Mouse (Mus musculus) retina, embryonic 14.5 days (tissue): ENCODE results near the gene Anapc7.

ENCODE experiments used
- DNase-seq: peaks from one replicate; pipeline ENCODE4 v3.0.0-alpha.2; 2015; ENCODE audit warnings: low spot score

Anapc7 gene

DNA sequence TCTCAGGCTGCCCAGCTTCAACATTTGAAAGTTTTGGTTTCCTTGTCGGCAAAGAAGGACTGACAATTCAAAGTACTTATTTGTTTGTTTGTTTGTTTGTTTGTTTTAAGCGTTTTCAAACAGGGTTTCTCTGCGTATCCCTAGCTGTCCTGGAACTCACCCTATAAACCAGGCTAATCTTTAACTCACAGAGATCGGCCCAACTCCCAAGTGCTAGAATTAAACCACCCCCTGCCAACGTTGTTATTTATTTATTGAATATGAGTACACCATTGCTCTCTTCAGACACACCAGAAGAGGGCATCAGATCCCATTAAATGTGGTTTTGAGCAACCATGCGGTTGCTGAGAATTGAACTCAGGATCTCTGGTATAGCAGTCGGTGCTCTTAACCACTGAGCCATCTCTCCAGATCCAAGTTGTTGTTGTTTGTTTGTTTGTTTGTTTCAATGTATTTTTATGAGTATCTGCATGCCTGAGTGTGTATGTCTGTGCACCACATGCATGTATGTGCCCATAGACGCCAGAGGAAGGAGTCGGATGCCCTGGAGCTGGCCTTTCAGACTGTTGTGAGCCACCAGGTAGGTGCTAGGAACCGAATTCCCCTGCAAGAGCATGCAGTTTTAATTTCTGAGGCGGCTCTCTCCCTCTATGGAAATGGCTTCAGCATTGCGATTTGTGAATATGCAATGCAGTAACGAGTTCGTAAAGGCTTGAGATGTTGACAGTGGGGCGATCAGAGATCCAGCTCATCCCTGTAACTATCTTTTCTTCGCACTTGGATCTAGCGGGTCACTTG, at the start of gene Anapc7:
Gene Anapc7 (plus strand): TSS at position 423 of the 798 bp plus-strand sequence.
- DNase-seq: peak; percentile 27

DNA sequence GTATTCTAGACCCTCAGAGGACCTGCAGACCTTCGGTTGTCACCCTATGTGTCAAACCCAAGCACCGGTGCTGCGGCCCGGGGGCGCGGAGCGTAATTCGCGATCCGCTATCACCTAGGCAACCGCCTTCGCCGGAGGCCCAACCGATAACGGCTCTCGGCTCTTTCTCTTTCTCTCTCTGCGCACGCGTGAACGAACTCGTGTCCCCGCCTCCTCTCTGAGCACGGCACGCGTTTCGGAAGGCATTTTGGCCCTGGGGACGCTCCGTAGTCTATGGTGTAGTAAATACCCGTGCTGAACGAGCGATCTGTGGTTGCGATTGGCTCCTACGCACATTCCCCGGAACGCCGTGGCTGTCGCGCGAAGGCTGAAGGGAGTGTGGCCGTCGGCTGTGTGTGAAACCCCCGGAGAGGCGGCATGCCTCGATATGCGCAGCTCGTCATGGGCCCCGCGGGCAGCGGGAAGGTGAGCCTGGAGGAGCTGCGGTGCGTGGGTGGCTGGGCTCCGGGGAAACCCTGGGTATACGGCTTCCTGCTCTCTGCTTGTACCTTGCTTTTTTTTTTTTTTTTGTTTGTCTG, 49.2 kb upstream of the Anapc7 start, which contains the start of gene Fam216a:
Gene Fam216a (minus strand): TSS at position 173 of the 578 bp plus-strand sequence.
- peak; percentile 100 for DNase-seq

DNA sequence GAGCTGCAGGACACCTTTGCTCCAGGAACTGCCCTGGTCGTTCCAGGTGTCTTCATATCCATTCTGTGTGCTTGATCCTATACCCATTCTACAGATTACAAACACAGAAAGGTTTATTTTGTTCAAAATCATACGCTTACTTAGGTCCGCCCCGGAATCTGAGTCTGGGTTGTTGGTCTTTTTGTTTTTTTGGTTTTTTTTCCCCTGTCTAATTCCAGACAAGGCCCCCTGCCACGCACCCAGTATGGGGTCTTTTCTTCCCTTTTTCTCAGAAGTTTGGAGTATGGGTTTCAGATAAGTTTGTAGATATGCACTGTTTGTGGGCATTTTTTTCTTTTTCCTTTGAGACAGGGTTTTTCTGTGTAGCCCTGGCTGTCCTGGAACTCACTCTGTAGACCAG, 48.6 kb upstream of the Anapc7 start:
- no peak for DNase-seq

DNA sequence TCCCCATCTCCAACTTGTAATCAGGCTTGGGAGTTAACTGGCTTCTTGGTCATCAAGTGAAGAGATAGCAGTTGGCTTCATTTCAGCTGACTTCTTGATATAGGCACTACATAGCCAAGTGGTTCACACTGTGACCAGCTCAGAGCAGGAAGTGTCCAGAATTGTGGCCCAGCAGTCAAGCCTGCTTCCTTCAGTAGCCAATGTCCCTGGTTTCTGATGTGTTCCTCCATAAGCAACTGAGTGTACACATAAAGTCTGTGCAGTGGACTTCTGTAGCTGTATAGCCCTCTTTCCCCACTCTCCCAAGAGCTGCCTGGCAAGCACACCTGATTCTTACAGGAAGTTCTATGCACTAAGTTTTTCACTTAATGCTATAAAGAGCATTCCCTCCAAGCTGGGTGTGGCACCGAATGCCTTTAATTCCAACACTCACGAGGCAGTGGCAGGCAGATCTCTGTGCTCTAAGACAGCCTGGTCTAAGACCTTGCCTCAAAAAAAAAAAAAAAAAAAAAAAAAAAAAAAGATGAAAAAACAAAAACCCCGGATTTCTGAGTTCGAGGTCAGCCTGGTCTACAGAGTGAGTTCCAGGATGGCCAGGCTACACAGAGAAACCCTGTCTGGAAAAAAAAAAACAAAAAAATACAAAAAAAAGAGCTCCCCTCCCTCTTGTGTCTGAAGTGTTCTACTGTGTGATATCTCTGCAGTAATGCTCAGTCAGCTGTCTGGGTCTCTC, 44.2 kb upstream of the Anapc7 start:
- no peak for DNase-seq

DNA sequence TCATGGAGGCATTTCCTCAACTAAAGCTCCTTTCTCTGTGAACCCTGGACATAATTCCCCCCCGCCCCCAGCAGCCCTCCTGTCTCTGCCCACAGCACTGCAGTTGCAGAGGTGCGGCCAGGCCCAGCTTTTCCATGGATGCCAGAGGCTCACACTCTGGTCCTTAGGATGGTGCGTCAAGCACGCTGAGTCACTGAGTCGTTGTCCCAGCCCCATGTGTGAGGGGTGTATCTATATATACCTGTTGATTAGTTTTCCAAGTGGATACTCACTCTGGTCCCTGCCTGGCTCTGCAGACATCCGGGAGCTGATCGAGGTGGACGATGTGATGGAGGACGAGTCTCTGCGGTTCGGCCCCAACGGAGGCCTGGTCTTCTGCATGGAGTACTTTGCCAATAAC, 43.3 kb upstream of the Anapc7 start:
- DNase-seq: no peak

DNA sequence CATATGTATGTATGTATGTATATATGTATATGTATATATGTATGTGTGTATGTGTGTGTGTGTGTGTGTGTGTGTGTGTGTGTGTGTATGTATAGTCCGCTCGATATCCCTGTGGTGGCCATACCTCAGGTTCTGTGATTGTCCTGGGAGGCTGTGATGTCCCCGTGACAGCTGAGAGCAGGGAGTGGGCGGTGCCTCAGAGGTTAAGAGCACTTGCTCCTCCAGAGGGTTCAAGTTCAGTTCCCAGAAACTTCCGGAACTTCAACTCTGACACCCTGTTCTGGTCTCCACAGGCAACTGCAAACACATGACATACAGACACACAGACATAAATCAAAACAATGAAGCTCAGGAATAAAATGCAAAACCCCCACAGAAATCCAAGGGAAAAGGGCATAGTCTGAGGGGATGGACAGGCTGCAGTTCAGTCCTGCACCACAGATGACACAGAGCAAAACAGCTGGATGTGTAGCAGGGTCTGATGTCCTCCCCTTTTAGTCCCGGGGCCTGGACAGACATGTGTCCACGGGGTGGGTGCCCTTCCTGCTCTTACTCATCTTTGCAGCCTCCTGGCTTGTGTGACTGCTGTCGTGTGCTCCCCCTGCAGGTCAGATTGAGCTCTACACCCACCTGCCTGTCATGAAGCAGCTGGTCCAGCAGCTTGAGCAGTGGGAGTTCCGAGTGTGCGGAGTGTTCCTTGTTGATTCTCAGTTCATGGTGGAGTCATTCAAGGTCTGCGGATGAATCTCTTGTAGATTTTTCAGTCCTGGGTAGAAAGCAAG, 41.9 kb upstream of the Anapc7 start:
- DNase-seq: peak; percentile 92

DNA sequence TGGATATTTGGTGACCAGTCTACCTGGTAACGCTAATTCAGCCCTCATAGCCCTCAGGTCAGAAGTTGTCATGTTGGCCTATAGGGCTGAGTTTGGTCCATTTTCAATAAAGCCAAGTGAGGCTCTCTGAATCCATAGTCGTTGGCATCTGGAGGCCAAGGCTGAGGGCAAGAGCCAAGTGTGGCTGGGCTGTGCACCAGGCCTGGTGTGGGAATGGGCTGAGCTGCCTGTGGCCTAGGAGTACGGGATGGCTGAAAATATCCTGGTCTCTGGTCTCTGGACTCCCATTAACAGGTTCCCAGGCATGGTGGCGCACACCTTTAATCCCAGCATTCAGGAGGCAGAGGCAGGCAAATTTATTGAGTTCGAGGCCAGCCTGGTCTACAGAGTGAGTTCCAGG, 31.5 kb upstream of the Anapc7 start:
- DNase-seq: no peak

DNA sequence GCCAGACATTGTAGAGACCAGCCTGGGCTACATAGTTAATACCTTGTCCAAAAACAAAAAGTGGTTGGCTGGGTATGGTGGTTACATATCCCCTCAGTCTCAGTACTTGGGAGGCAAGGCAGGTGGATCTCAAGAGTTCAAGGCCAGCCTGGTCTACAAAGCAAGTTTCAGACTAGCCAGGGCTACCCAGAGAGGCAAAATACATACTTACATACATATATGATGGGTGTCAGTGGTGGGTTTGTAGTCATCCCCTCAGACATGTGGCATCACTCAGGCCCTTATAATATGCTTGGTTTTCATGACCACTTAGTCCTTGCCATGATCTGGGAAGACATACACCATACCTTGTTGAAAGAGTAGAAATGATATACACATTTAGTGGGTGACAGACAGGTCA, 30.8 kb upstream of the Anapc7 start:
- DNase-seq: no peak

DNA sequence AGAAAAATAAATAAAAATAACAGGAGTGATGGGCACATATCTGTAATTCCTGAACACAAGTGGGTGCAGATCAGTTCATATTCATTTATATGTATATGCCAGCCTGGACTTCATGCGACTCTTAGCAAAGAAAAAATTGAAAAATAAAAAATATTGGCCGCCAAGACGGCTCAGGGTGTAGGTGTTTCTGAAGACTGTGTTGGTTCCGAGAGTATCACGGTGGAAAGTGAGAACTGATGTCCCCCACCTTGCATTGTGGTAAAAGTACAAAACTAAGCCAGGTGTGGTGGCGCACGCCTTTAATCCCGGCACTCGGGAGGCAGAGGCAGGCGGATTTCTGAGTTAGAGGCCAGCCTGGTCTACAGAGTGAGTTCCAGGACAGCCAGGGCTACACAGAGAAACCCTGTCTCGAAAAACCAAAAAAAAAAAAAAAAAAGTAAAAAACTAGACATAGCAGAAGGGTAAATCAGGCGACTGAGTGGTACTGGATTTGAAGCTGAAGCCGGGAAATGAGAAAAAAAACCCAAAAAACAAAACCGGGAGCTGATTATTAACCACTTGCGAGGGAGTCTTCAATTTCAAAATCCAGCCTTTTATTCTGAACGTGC, 30.2 kb upstream of the Anapc7 start:
- no peak for DNase-seq

DNA sequence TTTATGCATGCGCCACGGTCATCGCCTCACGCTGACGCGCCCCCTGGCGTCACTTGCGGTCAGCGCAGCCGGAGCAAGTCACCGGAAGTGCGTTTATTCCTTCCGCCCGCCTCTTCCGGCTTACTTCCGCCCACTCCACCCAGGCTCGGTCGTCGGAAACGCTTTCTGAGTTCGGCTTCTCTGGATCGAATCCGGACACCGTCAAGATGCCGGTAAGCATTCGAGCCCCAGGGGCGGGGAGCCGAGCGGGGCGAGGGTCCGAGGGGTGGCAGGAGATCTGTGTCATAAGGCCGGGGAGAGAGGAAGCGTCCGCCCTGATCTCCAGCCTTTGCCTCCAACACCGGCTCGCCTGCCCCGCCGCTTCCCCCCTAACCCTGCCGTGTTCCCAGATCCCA, 29.7 kb upstream of the Anapc7 start, which contains the start of gene Arpc3:
Gene Arpc3 (plus strand): TSS at position 93 of the 395 bp plus-strand sequence.
- DNase-seq: peak; percentile 94

DNA sequence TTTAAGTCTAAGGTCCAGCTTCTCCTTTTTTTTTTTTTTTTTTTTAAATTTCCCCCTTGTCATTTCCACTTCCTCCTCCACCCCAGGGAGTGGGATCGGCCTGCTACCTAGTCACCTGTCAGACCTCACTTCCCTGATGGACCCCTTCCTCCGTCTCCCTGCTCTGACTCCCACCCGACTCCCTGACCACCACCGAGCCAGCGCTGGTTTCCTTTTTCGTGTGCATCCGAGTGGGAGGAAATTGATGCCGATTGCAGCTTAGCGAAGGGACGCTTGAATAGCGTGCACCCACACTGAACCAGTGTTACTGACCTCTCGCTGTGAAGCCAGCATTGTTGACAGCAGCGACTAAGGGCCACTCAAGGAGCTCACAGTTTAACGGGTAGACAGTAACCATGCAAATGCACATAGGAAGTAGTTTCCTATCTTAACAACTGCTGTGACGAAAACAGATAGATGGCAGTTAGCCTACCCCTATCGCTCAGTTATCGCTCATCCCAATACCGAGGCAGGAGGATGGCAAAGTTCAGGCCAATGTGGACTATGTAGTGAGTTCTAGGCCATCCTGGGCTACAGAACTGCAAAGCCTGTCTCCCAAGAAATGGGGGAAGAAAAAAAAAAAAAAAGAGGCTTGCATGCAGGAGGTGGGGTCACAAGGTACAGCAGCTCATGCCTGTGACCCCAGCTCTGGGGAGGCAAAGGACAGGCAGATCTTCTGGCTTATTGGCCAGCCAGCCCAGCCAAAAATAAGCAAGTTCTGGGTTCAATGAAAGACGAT, 29.1 kb upstream of the Anapc7 start:
- peak; percentile 24 for DNase-seq

DNA sequence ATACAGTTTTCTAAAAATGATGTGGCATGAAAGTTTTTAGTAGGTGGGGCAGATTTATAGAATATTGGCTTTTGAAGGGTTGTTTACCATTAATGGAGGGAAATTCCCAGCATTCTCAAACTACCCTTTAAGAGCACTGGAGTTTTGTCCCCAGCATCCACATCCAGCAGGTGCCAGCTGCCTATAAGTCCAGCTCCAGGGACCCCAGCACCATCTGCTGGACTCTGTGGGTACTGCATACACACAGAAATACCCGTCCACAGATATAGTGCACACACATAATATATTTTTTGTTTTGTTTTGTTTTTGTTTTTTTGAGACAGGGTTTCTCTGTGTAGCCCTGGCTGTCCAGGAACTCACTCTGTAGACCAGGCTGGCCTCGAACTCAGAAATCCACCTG, 27.6 kb upstream of the Anapc7 start:
- peak; percentile 87 for DNase-seq

DNA sequence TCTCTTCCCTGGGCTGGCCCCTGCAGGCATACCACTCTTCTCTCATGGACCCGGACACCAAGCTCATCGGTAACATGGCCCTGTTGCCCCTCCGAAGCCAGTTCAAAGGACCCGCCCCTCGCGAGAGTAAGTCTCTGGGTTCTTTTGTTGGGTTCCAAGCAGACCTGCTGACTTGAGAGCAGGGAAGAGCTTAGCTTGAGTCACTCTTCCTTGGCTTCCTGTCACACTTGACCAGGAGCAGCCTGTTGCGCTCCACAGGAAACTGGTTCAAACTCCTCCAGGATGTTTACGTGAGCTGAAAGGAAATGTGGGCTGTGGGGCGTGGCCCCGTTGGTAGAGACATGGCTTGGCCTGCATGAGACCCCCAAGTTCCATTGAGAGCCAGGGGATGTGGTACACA, 24.7 kb upstream of the Anapc7 start:
- no peak for DNase-seq

DNA sequence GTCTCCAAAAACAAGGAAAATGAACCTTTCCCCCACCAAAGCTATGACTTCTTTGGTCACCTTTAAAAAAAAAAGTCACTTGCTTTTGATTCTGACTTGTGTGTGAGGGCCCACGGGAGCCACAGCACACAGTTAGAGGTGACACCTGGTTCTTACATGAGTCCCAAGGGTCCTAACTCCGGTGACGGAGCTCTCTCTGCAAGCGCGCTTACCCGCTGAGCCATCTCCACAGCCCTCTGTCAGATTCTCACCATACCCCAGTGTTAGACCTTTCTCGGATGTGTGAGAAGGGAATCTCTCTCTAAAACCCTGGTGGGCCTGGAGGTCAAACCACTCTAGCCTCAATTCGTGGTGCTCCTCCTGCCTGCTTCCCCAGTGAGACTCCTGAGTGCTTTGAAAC, 24.0 kb upstream of the Anapc7 start:
- DNase-seq: no peak

DNA sequence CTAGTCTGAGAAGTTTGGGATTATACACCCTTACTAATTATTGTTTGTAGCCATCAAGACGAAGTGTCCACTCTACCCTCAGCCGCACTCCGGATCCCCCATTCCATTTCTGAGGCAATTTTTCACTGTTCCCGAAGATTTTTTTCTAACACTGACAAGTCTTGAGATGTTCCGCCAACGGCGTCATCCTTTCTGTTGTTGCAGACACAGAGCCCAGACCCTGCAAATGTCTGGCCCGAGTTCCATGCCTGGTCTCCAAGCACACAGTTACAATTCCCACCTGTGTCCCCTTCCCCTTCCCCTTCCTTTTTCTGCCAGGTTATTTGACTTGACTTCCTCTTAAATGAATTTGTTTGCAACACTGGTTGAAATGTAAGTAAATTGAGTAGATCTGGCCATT, 21.6 kb upstream of the Anapc7 start:
- no peak for DNase-seq

DNA sequence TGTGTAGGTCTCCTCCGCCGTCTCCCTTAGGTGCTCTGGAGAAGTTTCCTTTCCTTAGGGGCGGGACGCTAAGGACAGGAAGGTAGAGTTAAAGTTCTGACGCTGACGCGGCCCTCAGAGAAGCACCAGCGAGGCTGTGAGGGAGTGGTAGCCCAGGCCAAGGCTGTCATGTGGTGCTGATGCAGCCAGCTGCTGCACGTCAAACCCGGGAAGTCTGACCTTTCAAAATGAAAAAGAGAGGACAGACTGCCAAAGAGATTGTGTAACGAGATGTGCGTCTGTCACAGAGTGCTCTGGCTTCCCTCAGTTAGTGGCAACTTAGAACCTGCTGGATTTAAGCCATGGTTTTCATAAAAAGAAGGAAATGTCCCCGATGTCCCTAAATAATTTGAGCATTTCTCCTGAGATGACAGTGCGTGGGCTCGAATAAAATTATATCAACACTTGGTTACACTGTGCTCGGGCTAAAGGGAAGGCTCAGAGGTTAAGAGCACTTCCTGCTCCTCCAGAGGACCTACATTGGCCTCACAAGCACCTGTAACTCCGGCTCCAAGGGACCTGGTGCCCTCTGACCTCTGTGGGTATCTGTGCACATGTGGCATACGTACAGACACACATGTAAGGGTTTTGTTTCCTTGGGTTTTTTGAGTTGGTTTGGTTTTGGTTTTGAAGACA, 20.7 kb upstream of the Anapc7 start:
- DNase-seq: no peak

DNA sequence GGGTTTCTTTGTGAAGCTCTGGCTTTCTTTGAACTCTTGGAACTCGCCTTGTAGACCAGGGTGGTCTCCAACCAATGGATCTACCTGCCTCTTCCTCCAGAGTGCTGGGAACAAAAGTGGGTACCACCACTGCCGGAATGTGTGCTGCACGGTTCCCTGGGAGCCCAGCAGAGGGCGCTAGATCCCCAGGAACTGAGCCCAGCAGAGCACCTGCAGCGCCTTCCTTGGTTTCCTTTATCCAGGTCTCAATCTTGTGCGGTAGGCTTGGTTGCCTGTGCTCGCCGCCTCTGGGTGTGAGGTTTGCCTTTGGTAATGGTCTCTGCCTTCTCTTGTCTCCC, 20.2 kb upstream of the Anapc7 start:
- peak; percentile 77 for DNase-seq

DNA sequence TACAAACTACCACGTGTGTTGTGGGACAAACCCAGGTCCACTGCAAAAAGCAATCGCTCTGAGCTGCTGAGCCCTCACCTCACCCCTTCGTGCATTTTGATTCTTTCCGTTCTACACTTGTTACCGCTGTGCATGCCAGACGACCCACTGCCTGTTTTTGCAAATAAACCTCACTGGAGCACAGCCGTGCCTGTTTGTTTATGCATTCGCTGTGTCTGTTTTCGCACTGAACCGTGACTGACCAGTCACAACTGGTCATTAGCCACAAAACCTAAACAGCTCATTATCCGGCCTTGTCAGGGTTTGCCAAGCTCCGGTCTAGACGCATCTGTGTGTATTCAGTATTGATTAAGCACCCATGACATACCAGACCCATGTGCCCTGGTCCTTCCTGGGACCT, 19.3 kb upstream of the Anapc7 start:
- no peak for DNase-seq

DNA sequence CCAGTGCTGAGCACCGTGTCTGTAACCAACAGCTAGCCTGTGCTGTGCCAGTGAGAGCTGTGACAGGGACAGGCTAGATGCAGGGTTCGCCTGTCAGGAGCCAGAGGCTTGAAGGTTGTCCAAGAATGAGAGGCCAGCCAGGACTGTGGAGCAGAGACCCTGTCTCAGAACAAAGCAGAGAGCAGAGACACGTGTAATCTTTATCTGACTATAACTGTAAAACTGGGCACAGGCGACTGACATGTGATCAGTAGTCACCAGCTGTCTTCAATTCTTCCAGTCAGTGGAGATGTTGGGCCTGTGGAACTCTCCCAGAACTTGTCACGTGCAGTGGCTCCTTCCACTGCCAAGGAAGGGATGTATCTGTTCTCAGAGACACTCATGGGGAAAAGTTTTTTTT, 18.7 kb upstream of the Anapc7 start:
- no peak for DNase-seq

DNA sequence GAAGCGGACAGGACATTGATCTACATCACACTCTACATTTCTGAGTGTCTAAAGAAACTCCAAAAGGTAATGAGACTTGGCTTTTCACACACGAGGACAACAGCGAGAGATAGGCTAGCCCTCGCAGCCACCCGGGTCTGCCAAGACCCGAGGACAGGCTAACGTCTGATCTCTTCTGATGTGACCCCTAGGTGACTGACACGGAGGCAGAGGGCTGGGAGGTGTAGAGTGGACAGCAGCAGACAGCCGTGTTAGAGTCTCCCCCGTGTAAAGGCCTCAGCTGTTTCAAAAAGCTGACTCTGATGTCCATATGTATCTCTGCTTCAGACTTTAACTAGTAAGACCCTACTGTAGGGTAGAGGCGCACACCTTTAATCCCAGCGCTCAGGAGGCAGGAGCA, 18.1 kb upstream of the Anapc7 start:
- no peak for DNase-seq

DNA sequence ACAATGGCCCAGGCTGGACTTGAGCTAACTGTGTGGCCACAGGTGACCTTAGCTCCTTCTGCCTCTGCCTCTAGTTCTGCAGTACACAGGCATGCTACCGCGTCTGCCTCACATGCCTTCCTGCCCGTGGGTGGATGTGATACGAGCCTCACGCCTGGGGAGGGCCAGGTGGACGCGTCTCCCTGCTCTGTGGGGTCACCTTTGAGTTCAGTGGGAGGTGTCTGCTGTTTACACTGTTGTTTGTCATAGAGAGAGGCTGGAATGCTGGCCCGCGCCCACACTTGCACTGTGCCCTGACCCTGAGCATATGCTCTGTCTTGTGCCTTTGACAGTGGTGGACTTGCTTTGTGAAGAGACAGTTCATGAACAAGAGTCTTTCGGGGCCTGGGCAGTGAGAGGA, 16.0 kb upstream of the Anapc7 start:
- DNase-seq: no peak
